Mouse (Mus musculus): ENCODE results near the gene Syt11. TPM values are rescaled to one million over a fixed set of nuclear protein-coding genes. Genes with fewer than 3 reads are reported as not detected.
"Not testable (repeated sequence)": the region's sequence is repeated elsewhere in the genome, so short reads cannot be mapped to it uniquely, and the experiment has no call there.

Gene Syt11
- 6.3 and 7.6 TPM in 2 replicates for polyA plus RNA-seq (2014; fragmentation: Nextera tagmentation; extraction: Ambion mirVana)

DNA sequence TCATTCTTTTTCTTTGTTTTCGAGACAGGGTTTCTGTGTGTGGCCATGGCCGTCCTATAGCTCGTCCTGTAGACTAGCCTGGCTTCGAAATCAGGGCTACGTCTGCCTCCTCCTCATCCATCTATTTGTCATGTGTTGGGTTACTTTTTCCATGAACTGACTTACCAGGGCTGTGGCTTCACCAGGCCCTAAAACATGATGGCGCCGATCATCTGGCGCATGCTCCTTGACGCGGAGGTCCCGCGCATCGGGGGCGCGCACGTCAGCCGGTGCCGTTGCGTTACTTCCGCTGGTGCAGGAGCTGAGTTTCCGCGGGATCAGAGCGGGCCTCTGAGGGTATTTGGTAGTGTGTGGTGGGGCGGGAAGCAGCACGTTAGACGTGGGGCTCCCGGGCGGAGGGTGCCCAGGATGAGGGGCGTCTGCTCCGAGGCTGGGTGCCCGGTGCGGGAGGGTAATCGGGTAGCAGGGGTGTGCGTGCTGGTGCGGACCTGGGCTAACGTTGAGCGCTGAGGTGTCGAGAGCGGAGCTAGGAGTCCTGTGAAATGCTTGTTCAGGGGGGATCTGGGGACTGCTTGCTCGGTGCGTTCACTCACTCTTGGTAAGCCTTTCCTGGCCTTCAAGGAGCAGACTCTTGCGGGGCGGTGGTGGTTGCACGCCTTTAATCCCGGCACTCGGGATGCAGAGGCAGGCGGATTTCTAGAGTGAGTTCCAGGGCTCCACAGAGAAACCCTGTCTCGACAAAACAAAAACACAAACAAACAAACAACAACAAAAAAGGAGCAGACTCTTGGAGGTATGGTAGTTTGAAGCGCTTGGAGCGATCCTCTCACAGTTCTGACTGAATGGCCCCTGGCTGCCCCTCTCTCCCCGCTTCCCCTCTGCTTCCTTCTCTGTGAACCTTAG, at the start of gene Syt11:
Gene Syt11 (minus strand): TSS at position 226 of the 903 bp plus-strand sequence.
- H3K27ac ChIP-seq (ENCODE audit: low read depth): 0 out of 2 replicates have a peak within 1 kb of the TSS, but pooled peaks have one; percentile 42
- not testable (repeated sequence) for H3K4me1 ChIP-seq (ENCODE audit: insufficient read depth); H3K9me3 ChIP-seq (ENCODE audit: low read depth, low read length); H3K36me3 ChIP-seq (ENCODE audit: insufficient read depth); H3K27me3 ChIP-seq (ENCODE audit: insufficient read depth, low read length)
- WGBS: 6% methylated on average over 36 of the region's 51 CpGs
- DNase-seq (peak; percentile 38), ATAC-seq (ENCODE audit: insufficient read depth) (peak; percentile 76)
- H3K9ac ChIP-seq: peak within 1 kb of the TSS; percentile 32; the same call in 1 of the 2 replicates
- H3K4me2 ChIP-seq: peak within 1 kb of the TSS; percentile 50
- peak within 1 kb of the TSS; percentile 36 for H3K4me3 ChIP-seq (ENCODE audit: low read depth, low read length)

DNA sequence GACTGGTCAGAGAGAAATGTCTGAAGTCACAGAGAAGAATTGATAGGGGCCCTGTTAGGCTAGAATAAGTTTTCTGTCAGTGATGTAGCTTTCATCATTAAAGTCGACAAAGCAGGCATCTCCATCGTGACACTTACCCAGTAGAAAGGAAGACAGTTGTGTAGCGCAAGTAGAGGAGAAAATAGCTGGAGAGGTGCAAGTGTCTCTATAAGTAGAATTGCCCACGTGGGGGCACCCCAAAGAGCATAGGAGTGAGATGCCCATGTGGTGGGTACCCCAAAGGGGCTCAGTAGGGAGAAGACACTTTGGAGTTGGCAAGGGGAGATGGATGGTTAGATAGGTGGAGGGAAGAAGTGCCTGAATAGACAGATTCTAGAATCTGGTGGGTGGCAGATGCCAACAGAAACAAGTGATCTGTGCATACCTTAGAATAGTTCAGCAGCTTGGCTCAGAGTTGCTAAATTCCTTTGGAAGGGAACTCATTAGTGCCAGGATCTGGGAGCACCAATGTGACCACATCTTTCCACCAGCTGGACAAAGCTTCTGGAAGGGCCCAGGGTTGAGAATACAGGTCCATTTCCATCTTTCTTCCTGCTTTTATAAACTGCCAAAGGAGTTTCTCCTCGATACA, 29.1 kb upstream of the Syt11 start:
- Histone ChIP-seq H3K36me3 (ENCODE audit: insufficient read depth) (peaks cover 11% of the 10 kb centered on the region; the same call in 1 of the 2 replicates), H3K9ac (no peak overlapping the region), H3K27me3 (ENCODE audit: insufficient read depth, low read length) (no peaks in the 10 kb centered on the region), H3K27ac (ENCODE audit: low read depth) (no peak overlapping the region), H3K4me2 (no peak overlapping the region), H3K4me1 (ENCODE audit: insufficient read depth) (no peaks in the 10 kb centered on the region), H3K9me3 (ENCODE audit: low read depth, low read length) (no peaks in the 10 kb centered on the region), H3K4me3 (ENCODE audit: low read depth, low read length) (no peak overlapping the region)
- ATAC-seq (ENCODE audit: insufficient read depth) (no peak), DNase-seq (no peak)
- no peak for TF ChIP-seq CTCF (IDR thresholded peaks at IDR 0.05; ENCODE audit: low read depth)
- 80% methylated on average over 5 of the region's 5 CpGs for WGBS

DNA sequence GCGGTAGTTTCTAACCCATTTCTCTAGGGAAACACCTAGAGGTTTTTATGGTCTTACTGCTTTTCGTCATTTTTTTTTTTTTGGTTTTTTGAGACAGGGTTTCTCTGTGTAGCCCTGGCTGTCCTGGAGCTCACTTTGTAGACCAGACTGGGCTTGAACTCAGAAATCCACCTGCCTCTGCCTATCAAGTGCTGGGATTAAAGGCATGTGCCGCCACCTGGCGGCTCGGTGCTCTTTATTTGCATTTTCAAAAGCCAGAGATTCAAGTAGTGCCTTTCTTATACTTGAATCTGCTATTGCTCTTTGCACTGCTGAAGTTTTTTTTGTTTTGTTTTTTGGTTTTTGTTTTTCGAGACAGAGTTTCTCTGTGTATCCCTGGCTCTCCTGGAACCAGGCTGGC, 22.5 kb upstream of the Syt11 start:
- not testable (repeated sequence) for H3K4me1 ChIP-seq (ENCODE audit: insufficient read depth); ATAC-seq (ENCODE audit: insufficient read depth); H3K36me3 ChIP-seq (ENCODE audit: insufficient read depth); H3K4me2 ChIP-seq; H3K4me3 ChIP-seq (ENCODE audit: low read depth, low read length); H3K9ac ChIP-seq; H3K27me3 ChIP-seq (ENCODE audit: insufficient read depth, low read length); H3K9me3 ChIP-seq (ENCODE audit: low read depth, low read length); H3K27ac ChIP-seq (ENCODE audit: low read depth); DNase-seq
- WGBS: 89% methylated on average over 6 of the region's 6 CpGs

DNA sequence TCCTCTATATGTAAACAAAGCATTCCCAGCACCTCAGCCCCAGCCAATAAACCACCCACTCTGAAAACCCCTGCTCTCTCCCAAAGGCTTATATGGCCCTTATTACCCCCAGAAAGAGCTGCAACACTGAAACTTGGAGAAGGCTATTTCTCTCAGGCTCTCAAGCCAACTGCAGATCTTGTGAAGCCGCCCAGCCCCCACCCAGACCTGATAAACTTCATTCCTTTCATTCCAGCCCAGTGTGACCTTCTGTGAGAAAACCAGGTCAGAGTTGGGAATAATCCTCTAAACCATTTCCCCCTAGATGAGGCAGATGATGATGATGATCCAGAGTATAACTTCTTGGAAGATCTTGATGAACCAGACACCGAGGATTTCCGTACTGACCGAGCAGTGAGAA, 13.1 kb upstream of the Syt11 start:
- not testable (repeated sequence) for ATAC-seq (ENCODE audit: insufficient read depth); H3K4me1 ChIP-seq (ENCODE audit: insufficient read depth); H3K4me2 ChIP-seq; H3K4me3 ChIP-seq (ENCODE audit: low read depth, low read length); H3K27me3 ChIP-seq (ENCODE audit: insufficient read depth, low read length); DNase-seq; H3K9ac ChIP-seq; H3K27ac ChIP-seq (ENCODE audit: low read depth); H3K9me3 ChIP-seq (ENCODE audit: low read depth, low read length)
- H3K36me3 ChIP-seq (ENCODE audit: insufficient read depth): peaks cover 16% of the 10 kb centered on the region
- no CpG with 5 or more reads among the region's 4 CpGs for WGBS

DNA sequence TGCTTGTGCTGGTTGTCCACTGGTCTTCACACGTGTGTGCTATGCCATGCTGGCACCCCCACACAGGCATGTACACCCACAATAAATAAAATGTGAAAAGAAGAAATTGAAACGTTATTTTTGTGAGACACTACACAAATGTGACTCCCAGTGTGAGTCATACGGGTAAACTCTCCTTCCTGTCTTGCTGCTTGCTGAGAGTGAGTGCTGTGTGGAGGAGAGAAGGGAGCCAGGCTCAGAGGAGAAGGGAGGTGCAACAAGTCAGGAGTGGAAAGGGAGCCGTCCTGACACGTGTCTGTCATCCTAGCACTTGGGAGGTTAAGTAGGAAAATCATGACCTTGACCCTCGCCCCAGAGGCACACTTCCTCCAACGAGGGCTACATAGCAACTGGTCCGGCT, 11.8 kb upstream of the Syt11 start:
- not testable (repeated sequence) for H3K9me3 ChIP-seq (ENCODE audit: low read depth, low read length); H3K9ac ChIP-seq; H3K4me1 ChIP-seq (ENCODE audit: insufficient read depth); H3K4me2 ChIP-seq; H3K27ac ChIP-seq (ENCODE audit: low read depth); DNase-seq; ATAC-seq (ENCODE audit: insufficient read depth); H3K27me3 ChIP-seq (ENCODE audit: insufficient read depth, low read length); H3K4me3 ChIP-seq (ENCODE audit: low read depth, low read length)
- H3K36me3 ChIP-seq (ENCODE audit: insufficient read depth): peaks cover 16% of the 10 kb centered on the region
- WGBS: no CpG with 5 or more reads among the region's 8 CpGs

DNA sequence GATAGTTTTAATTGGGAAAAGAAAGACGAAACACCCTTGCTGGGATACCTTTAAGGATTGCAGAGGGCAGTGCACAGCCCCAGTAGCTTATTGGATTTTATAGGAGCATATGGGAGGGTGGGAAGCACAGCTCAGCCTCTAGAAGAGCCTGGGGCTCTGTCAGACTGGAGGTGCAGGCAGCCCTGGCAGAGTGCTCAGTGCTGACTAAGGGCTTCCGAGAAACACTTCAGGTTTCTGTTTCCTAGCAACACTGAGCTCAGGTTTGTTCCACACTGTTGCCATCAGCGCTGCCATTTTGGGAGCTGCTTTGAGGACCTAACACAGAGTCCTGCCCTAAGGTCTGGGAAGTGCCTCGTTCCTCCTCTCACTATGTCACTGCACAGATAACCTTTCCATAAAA, 11.4 kb upstream of the Syt11 start:
- H3K36me3 ChIP-seq (ENCODE audit: insufficient read depth): peaks cover 16% of the 10 kb centered on the region
- H3K4me1 ChIP-seq (ENCODE audit: insufficient read depth); H3K4me2 ChIP-seq; H3K9me3 ChIP-seq (ENCODE audit: low read depth, low read length); H3K27ac ChIP-seq (ENCODE audit: low read depth); H3K4me3 ChIP-seq (ENCODE audit: low read depth, low read length); H3K9ac ChIP-seq; H3K27me3 ChIP-seq (ENCODE audit: insufficient read depth, low read length); DNase-seq; ATAC-seq (ENCODE audit: insufficient read depth): not testable (repeated sequence)
- 79% methylated on average over 1 of the region's 4 CpGs for WGBS

DNA sequence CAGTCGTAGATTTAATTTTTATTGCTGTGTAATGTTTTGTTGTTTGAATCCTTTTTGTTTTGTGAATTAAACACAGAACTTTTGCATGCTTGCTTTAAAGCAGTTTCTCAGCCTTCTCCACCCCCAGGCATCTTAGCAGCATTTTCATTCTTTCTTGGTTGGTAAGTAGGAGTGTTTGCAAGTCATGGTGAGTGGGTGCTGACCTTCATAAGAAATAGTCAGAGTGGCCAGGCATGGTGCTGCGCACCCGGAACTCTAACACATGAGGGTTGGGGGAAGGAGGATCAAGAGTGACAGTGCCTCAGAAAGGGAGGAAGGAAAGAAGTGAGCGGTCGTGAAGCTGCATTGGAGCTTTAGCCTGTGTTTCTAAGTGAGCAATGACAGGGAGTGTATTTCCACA, 9.9 kb upstream of the Syt11 start:
- no peak overlapping the region for H3K27ac ChIP-seq (ENCODE audit: low read depth)
- H3K27me3 ChIP-seq (ENCODE audit: insufficient read depth, low read length): no peaks in the 10 kb centered on the region
- WGBS: 84% methylated on average over 5 of the region's 5 CpGs
- no peak overlapping the region for H3K4me3 ChIP-seq (ENCODE audit: low read depth, low read length)
- peaks cover 16% of the 10 kb centered on the region for H3K36me3 ChIP-seq (ENCODE audit: insufficient read depth)
- no peak overlapping the region for H3K4me2 ChIP-seq
- H3K9me3 ChIP-seq (ENCODE audit: low read depth, low read length): no peaks in the 10 kb centered on the region
- DNase-seq: no peak
- H3K4me1 ChIP-seq (ENCODE audit: insufficient read depth): no peaks in the 10 kb centered on the region
- no peak for ATAC-seq (ENCODE audit: insufficient read depth)
- no peak overlapping the region for H3K9ac ChIP-seq
- no peak for TF ChIP-seq CTCF (IDR thresholded peaks at IDR 0.05; ENCODE audit: low read depth)

DNA sequence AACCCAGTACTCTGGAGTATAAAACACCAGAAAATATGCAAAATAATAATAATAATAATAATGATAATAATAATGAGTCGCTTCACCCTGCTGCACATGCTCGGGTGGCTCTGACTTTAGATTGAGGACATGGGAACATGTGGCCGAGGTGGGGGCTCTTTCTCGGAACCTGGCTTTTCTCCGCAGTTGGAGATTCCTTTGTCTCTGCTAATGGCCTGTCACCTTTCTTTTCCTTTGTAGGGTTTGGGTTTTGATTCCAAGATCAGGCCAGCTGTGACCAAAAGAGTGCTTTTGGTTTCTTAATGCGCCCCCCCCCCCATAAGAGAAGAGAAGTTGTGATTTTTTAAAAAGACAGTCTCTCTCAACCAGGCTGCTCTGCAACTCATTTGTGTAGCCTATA, 1.8 kb downstream of the Syt11 start:
- WGBS: 86% methylated on average over 6 of the region's 6 CpGs
- not testable (repeated sequence) for H3K4me2 ChIP-seq; H3K4me3 ChIP-seq (ENCODE audit: low read depth, low read length); H3K9ac ChIP-seq; H3K9me3 ChIP-seq (ENCODE audit: low read depth, low read length); DNase-seq; ATAC-seq (ENCODE audit: insufficient read depth); H3K27me3 ChIP-seq (ENCODE audit: insufficient read depth, low read length); H3K4me1 ChIP-seq (ENCODE audit: insufficient read depth); H3K36me3 ChIP-seq (ENCODE audit: insufficient read depth); H3K27ac ChIP-seq (ENCODE audit: low read depth)

DNA sequence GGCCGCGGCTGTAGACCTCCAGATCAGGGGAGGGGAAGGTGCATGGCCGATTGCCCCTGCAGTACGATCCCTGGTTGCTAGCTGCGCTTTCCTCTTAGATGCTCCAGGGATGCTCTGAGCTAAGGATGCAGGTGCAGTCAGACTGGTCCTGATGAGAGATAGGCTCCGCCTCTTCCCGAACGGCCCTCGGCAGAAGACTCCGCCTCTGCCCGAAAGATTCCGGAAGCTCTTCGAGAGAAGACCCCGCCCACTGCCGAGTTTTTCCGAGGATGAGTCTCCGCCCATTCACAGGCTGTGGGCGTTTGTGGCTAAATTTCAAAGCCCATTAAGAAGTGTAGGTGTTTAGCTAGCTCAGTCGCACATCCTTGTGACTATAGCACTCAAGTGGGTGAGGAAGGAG, 2.6 kb downstream of the Syt11 start:
- ATAC-seq (ENCODE audit: insufficient read depth) (peak; percentile 29), DNase-seq (peak; percentile 87)
- 1% methylated on average over 17 of the region's 19 CpGs for WGBS
- H3K36me3 ChIP-seq (ENCODE audit: insufficient read depth); H3K27ac ChIP-seq (ENCODE audit: low read depth); H3K9ac ChIP-seq; H3K27me3 ChIP-seq (ENCODE audit: insufficient read depth, low read length); H3K9me3 ChIP-seq (ENCODE audit: low read depth, low read length); H3K4me1 ChIP-seq (ENCODE audit: insufficient read depth); H3K4me3 ChIP-seq (ENCODE audit: low read depth, low read length): not testable (repeated sequence)
- 0 out of 2 replicates have a peak overlapping the region, but pooled peaks have one; percentile 19 for H3K4me2 ChIP-seq

DNA sequence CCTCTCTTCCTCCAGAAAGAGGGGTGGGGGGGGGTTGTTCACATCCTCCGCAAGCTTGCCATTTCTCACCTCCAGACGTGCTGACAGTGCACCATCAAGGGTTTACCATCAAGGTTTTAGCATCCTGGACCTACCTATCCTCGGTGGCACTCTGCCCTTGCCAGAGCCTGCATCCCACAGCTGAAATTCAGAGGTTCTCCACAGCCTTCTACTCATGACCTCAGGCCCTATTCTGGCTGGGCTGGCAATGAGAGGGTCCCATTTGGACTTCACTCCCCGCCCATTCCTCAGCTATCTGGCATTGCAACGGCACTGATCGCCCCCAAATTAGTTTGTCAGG, 3.1 kb downstream of the Syt11 start:
- H3K36me3 ChIP-seq (ENCODE audit: insufficient read depth); H3K4me1 ChIP-seq (ENCODE audit: insufficient read depth); DNase-seq; H3K27me3 ChIP-seq (ENCODE audit: insufficient read depth, low read length); H3K9me3 ChIP-seq (ENCODE audit: low read depth, low read length); H3K9ac ChIP-seq: not testable (repeated sequence)
- peak overlapping the region; percentile 51 for H3K4me2 ChIP-seq
- H3K27ac ChIP-seq (ENCODE audit: low read depth): peak overlapping the region; percentile 73; the same call in 1 of the 2 replicates
- H3K4me3 ChIP-seq (ENCODE audit: low read depth, low read length): peak overlapping the region; percentile 21
- peak; percentile 20 for ATAC-seq (ENCODE audit: insufficient read depth)
- 16% methylated on average over 3 of the region's 6 CpGs for WGBS
